Mouse (Mus musculus) ES-Bruce4 (cell line): Measurements from ENCODE around the gene Mtmr3.

ENCODE experiments used
- EP300 ChIP-seq: IDR thresholded peaks from 2 replicates; pipeline ENCODE4 v1.6.1; 2011; ENCODE audit warnings: low read depth, low read length; ENCODE audit not compliant: insufficient read depth
- POLR2A ChIP-seq: IDR thresholded peaks from one replicate; pipeline ENCODE4 v1.8.1; 2011; ENCODE audit warnings: low read length; ENCODE audit not compliant: insufficient read depth

GRCm38 (mm10) chr11:4577079-4577478 lies 17.6 kb downstream of the Mtmr3 start:
- no peak for TF ChIP-seq POLR2A
- no peak for TF ChIP-seq EP300
